15 mouse cellular contexts compared by ENCODE assay signal in genomic region chr10:43158917-43159316, GRCm38 (mm10). TPM values are rescaled to one million over a fixed set of nuclear protein-coding genes. Genes with fewer than 3 reads are reported as not detected.
"Had no signal": no experiment of that assay in that cellular context is flagged by ENCODE, and none has a peak within 500 bp of the region (broad histone marks: within the 10 kb centered on the region; RNA-seq: fewer than 3 reads in every experiment).

No protein-coding gene starts in this region.

- DNase-seq: kidney, postnatal 25 days; liver; liver, embryonic 13.5 days; liver, postnatal 0 days; lung, postnatal 14 days; right cerebral cortex, postnatal 14 days; thymus, adult 2 months; thymus, postnatal 25 days had no signal

- ATAC-seq: liver, postnatal 0 days had no signal

- H3K27me3 ChIP-seq: limb, embryonic 12.5 days; liver, embryonic 13.5 days; lung, embryonic 15.5 days; midbrain, embryonic 12.5 days; stomach, embryonic 15.5 days had no signal

- H3K4me1 ChIP-seq: liver, embryonic 13.5 days; megakaryocyte, embryonic 14.5 days had no signal

- H3K4me3 ChIP-seq: limb, embryonic 12.5 days; liver, embryonic 13.5 days; lung, embryonic 15.5 days; megakaryocyte, embryonic 14.5 days; midbrain, embryonic 12.5 days; stomach, embryonic 15.5 days had no signal

- H3K27ac ChIP-seq: limb, embryonic 12.5 days; liver, embryonic 13.5 days; lung, embryonic 15.5 days; macrophage; midbrain, embryonic 12.5 days; stomach, embryonic 15.5 days had no signal

- H3K36me3 ChIP-seq: liver, embryonic 13.5 days; lung, embryonic 15.5 days; stomach, embryonic 15.5 days had no signal

- H3K9me3 ChIP-seq: liver, embryonic 13.5 days; stomach, embryonic 15.5 days had no signal

- H3K9ac ChIP-seq: limb, embryonic 12.5 days; liver, embryonic 13.5 days; liver, postnatal 0 days; lung, embryonic 15.5 days; midbrain, embryonic 12.5 days; stomach, embryonic 15.5 days had no signal

- H3K4me2 ChIP-seq: limb, embryonic 12.5 days; liver, embryonic 13.5 days; lung, embryonic 15.5 days; midbrain, embryonic 12.5 days; stomach, embryonic 15.5 days had no signal

RNA-seq across cellular contexts. Expression of gene Sobp, which starts 15.4 kb away (rescaled TPM):
- polyA plus RNA-seq: macrophage had no signal

RNA-seq across cellular contexts. Expression of gene 9030612E09Rik, which starts 15.6 kb away (rescaled TPM):
- polyA plus RNA-seq: liver, embryonic 13.5 days; liver, postnatal 0 days; macrophage; spleen, adult 2 months had no signal
